Mouse (Mus musculus) forebrain, embryonic 10.5 days (tissue): Measurements from ENCODE around the gene Smcr8. TPM values are rescaled to one million over a fixed set of nuclear protein-coding genes. Genes with fewer than 3 reads are reported as not detected.

Experiments
- DNase-seq: peaks from one replicate; pipeline ENCODE4 v3.0.0-alpha.2; 2017; ENCODE audit warnings: low spot score; ENCODE audit errors: extremely low spot score
- H3K27ac ChIP-seq: fragments of 300-500 bp; sonication (generic); 2 replicates; pipeline ENCODE4 v1.5.1; 2016; ENCODE audit warnings: mild to moderate bottlenecking
- H3K27me3 ChIP-seq: fragments of 300-500 bp; sonication (generic); 2 replicates; pipeline ENCODE4 v1.6.1; 2016; ENCODE audit warnings: mild to moderate bottlenecking; ENCODE audit not compliant: poor library complexity, severe bottlenecking
- H3K36me3 ChIP-seq: fragments of 300-500 bp; sonication (generic); replicated peaks from 2 replicates; pipeline ENCODE4 v1.6.1; 2016; ENCODE audit warnings: mild to moderate bottlenecking, moderate library complexity
- H3K4me1 ChIP-seq: fragments of 300-500 bp; sonication (generic); 2 replicates; pipeline ENCODE4 v1.6.1; 2016
- H3K4me3 ChIP-seq: fragments of 300-500 bp; sonication (generic); 2 replicates; pipeline ENCODE4 v1.5.1; 2016; ENCODE audit warnings: mild to moderate bottlenecking, moderate library complexity
- H3K9me3 ChIP-seq: fragments of 300-500 bp; sonication (generic); 2 replicates; pipeline ENCODE4 v1.6.1; 2016; ENCODE audit warnings: mild to moderate bottlenecking, moderate library complexity
- WGBS: fragments of 180-500 bp; shearing (Covaris S2); methylation state at CpG from one replicate; pipeline ENCODE4 v1.1.7; 2016; 5-methylcytosine and 5-hydroxymethylcytosine counted together
- polyA plus RNA-seq: library from polyadenylated mRNA; unstranded; fragments of >200 nt; fragmentation: Nextera tagmentation; extraction: Ambion mirVana; gene quantifications from 2 replicates; pipeline ENCODE4 v1.2.1, GENCODE M21; 2016

Gene Smcr8
- polyA plus RNA-seq, result 9.2 and 10.0 TPM in 2 replicates

GRCm38 (mm10) chr11:60776829-60777740, at the start of gene Smcr8, which contains the start of gene Top3a:
Gene Smcr8, plus strand, starts transcription at chr11:60777524.
Gene Top3a, minus strand, starts transcription at chr11:60777365.
- peaks cover 65% of the 10 kb centered on the region for H3K4me1 ChIP-seq
- peaks cover 38% of the 10 kb centered on the region for H3K36me3 ChIP-seq
- H3K27me3 ChIP-seq, result no peaks in the 10 kb centered on the region
- H3K27ac ChIP-seq, result peak within 1 kb of the TSS; percentile 90
- H3K9me3 ChIP-seq, result no peaks in the 10 kb centered on the region
- WGBS, result under 1% methylated on average over 62 of the region's 62 CpGs
- H3K4me3 ChIP-seq, result peak within 1 kb of the TSS; percentile 93
- DNase-seq, result peak; percentile 91

- 0% methylated on average over 44 of the region's 44 CpGs for WGBS
- Histone ChIP-seq H3K4me3 (peak within 1 kb of the TSS; percentile 91), H3K36me3 (peaks cover 47% of the 10 kb centered on the region), H3K9me3 (no peaks in the 10 kb centered on the region), H3K27me3 (no peaks in the 10 kb centered on the region), H3K27ac (peak within 1 kb of the TSS; percentile 92), H3K4me1 (peaks cover 36% of the 10 kb centered on the region)
- peak; percentile 93 for DNase-seq
These were observed 49.0 kb upstream of the Smcr8 start, which contains the start of gene Mief2 for GRCm38 (mm10) chr11:60728260-60728761. Gene Mief2, plus strand, starts transcription at chr11:60728398.

GRCm38 (mm10) chr11:60729217-60729641, 48.1 kb upstream of the Smcr8 start:
- 0 out of 2 replicates have a peak overlapping the region, but pooled peaks have one; percentile 92 for H3K27ac ChIP-seq
- H3K9me3 ChIP-seq, result no peaks in the 10 kb centered on the region
- 80% methylated on average over 6 of the region's 6 CpGs for WGBS
- H3K36me3 ChIP-seq, result peaks cover 47% of the 10 kb centered on the region
- H3K27me3 ChIP-seq, result no peaks in the 10 kb centered on the region
- peak overlapping the region; percentile 91 for H3K4me3 ChIP-seq
- peaks cover 36% of the 10 kb centered on the region for H3K4me1 ChIP-seq
- DNase-seq, result no peak

- 85% methylated on average over 9 of the region's 9 CpGs for WGBS
- peaks cover 40% of the 10 kb centered on the region for H3K36me3 ChIP-seq
- peaks cover 36% of the 10 kb centered on the region for H3K4me1 ChIP-seq
- no peaks in the 10 kb centered on the region for H3K9me3 ChIP-seq
- no peak overlapping the region for H3K27ac ChIP-seq
- DNase-seq, result no peak
- no peaks in the 10 kb centered on the region for H3K27me3 ChIP-seq
- H3K4me3 ChIP-seq, result no peak overlapping the region
These were observed 47.2 kb upstream of the Smcr8 start for GRCm38 (mm10) chr11:60730169-60730568.

GRCm38 (mm10) chr11:60731251-60731650, 46.1 kb upstream of the Smcr8 start:
- Histone ChIP-seq H3K36me3 (peaks cover 39% of the 10 kb centered on the region), H3K4me3 (no peak overlapping the region), H3K27ac (no peak overlapping the region), H3K9me3 (no peaks in the 10 kb centered on the region), H3K4me1 (peaks cover 32% of the 10 kb centered on the region), H3K27me3 (no peaks in the 10 kb centered on the region)
- no peak for DNase-seq
- WGBS, result 92% methylated on average over 14 of the region's 14 CpGs

GRCm38 (mm10) chr11:60734206-60734605, 43.1 kb upstream of the Smcr8 start:
- Histone ChIP-seq H3K4me3 (no peak overlapping the region), H3K4me1 (peaks cover 3% of the 10 kb centered on the region), H3K36me3 (peaks cover 52% of the 10 kb centered on the region), H3K9me3 (no peaks in the 10 kb centered on the region), H3K27ac (no peak overlapping the region), H3K27me3 (no peaks in the 10 kb centered on the region)
- no peak for DNase-seq
- 82% methylated on average over 2 of the region's 2 CpGs for WGBS

GRCm38 (mm10) chr11:60735191-60735590, 42.1 kb upstream of the Smcr8 start:
- H3K4me1 ChIP-seq, result no peaks in the 10 kb centered on the region
- H3K27ac ChIP-seq, result no peak overlapping the region
- H3K27me3 ChIP-seq, result no peaks in the 10 kb centered on the region
- H3K4me3 ChIP-seq, result no peak overlapping the region
- WGBS, result 86% methylated on average over 5 of the region's 5 CpGs
- no peaks in the 10 kb centered on the region for H3K9me3 ChIP-seq
- no peak for DNase-seq
- H3K36me3 ChIP-seq, result peaks cover 62% of the 10 kb centered on the region

GRCm38 (mm10) chr11:60736491-60736890, 40.8 kb upstream of the Smcr8 start:
- DNase-seq, result no peak
- Histone ChIP-seq H3K36me3 (peaks cover 64% of the 10 kb centered on the region), H3K27ac (no peak overlapping the region), H3K4me3 (no peak overlapping the region), H3K4me1 (no peaks in the 10 kb centered on the region), H3K9me3 (no peaks in the 10 kb centered on the region), H3K27me3 (no peaks in the 10 kb centered on the region)
- 84% methylated on average over 3 of the region's 3 CpGs for WGBS

- Histone ChIP-seq H3K9me3 (no peaks in the 10 kb centered on the region), H3K4me1 (no peaks in the 10 kb centered on the region), H3K27me3 (no peaks in the 10 kb centered on the region), H3K27ac (no peak overlapping the region), H3K4me3 (no peak overlapping the region), H3K36me3 (peaks cover 66% of the 10 kb centered on the region)
- DNase-seq, result no peak
These were observed 39.9 kb upstream of the Smcr8 start for GRCm38 (mm10) chr11:60737450-60737849.

GRCm38 (mm10) chr11:60740321-60740720, 37.0 kb upstream of the Smcr8 start:
- 94% methylated on average over 3 of the region's 3 CpGs for WGBS
- DNase-seq, result no peak

GRCm38 (mm10) chr11:60755570-60755969, 21.8 kb upstream of the Smcr8 start:
- Histone ChIP-seq H3K9me3 (no peaks in the 10 kb centered on the region), H3K4me3 (no peak overlapping the region), H3K4me1 (no peaks in the 10 kb centered on the region), H3K27ac (no peak overlapping the region), H3K36me3 (peaks cover 97% of the 10 kb centered on the region), H3K27me3 (no peaks in the 10 kb centered on the region)
- no peak for DNase-seq
- WGBS, result 95% methylated on average over 7 of the region's 7 CpGs

More at GRCm38 (mm10) chr11:60740321-60740720, 37.0 kb upstream of the Smcr8 start:
- H3K4me3 ChIP-seq, result no peak overlapping the region
- peaks cover 74% of the 10 kb centered on the region for H3K36me3 ChIP-seq
- H3K9me3 ChIP-seq, result no peaks in the 10 kb centered on the region
- H3K27ac ChIP-seq, result no peak overlapping the region
- no peaks in the 10 kb centered on the region for H3K27me3 ChIP-seq
- H3K4me1 ChIP-seq, result no peaks in the 10 kb centered on the region

GRCm38 (mm10) chr11:60761681-60762080, 15.6 kb upstream of the Smcr8 start:
- Histone ChIP-seq H3K36me3 (peaks cover 79% of the 10 kb centered on the region), H3K27me3 (no peaks in the 10 kb centered on the region), H3K27ac (no peak overlapping the region), H3K4me1 (no peaks in the 10 kb centered on the region), H3K4me3 (no peak overlapping the region), H3K9me3 (no peaks in the 10 kb centered on the region; the same call in 1 of the 2 replicates)
- DNase-seq, result no peak
- WGBS, result 89% methylated on average over 3 of the region's 3 CpGs

- Histone ChIP-seq H3K27ac (no peak overlapping the region), H3K4me3 (no peak overlapping the region), H3K27me3 (no peaks in the 10 kb centered on the region), H3K36me3 (peaks cover 30% of the 10 kb centered on the region), H3K9me3 (no peaks in the 10 kb centered on the region; the same call in 1 of the 2 replicates), H3K4me1 (no peaks in the 10 kb centered on the region)
- 88% methylated on average over 4 of the region's 4 CpGs for WGBS
- no peak for DNase-seq
These were observed 10.4 kb upstream of the Smcr8 start for GRCm38 (mm10) chr11:60766969-60767368.
